Mouse (Mus musculus) lung, adult 2 months (tissue): ENCODE measurements around the gene Usp11. TPM values are rescaled to one million over a fixed set of nuclear protein-coding genes. Genes with fewer than 3 reads are reported as not detected.
A peak's percentile ranks its signal among the peaks of the same experiment; 100 is the strongest.
"Not testable (repeated sequence)": the region's sequence is repeated elsewhere in the genome, so short reads cannot be mapped to it uniquely, and the experiment has no call there.

ENCODE experiments used
- DNase-seq: peaks from one replicate; pipeline ENCODE4 v3.0.0; 2022
- H3K4me1 ChIP-seq: fragments of 200-500 bp; 2 replicates; pipeline ENCODE4 v1.6.1; 2011; ENCODE audit warnings: low read length; ENCODE audit not compliant: control insufficient read depth, insufficient read depth
- H3K4me3 ChIP-seq: fragments of 200-500 bp; replicated peaks from 2 replicates; pipeline ENCODE3; 2011; ENCODE audit warnings: low read depth, mild to moderate bottlenecking, control low read depth, low read length; ENCODE audit errors: extremely low read depth
- CTCF ChIP-seq: fragments of 200-500 bp; IDR thresholded peaks from 2 replicates; pipeline ENCODE4 v1.5.1; 2011; ENCODE audit warnings: mild to moderate bottlenecking, low read length, control low read depth; ENCODE audit not compliant: insufficient read depth
- POLR2A ChIP-seq: fragments of 200-500 bp; IDR thresholded peaks from 2 replicates; pipeline ENCODE4 v1.6.1; 2011; ENCODE audit warnings: low read depth, mild to moderate bottlenecking, control low read depth, low read length, borderline replicate concordance; ENCODE audit errors: extremely low read depth
- WGBS: fragments of 180-500 bp; shearing (Covaris S2); methylation state at CpG from one replicate; pipeline ENCODE4 v1.1.7; 2018; 5-methylcytosine and 5-hydroxymethylcytosine counted together
- polyA plus RNA-seq: library from polyadenylated mRNA; depleted of rRNA; stranded (reverse); fragments of >200 nt; gene quantifications from 2 replicates; pipeline ENCODE4 v1.2.3, GENCODE M21; 2012

Gene Usp11
- polyA plus RNA-seq, 1 experiment, result 13.8 TPM

- Histone ChIP-seq H3K4me3 (peak overlapping the region; percentile 88), H3K4me1 (peaks cover 8% of the 10 kb centered on the region; the same call in 1 of the 2 replicates)
- DNase-seq, result peak; percentile 77
- 18% methylated on average over 33 of the region's 33 CpGs for WGBS
- TF ChIP-seq CTCF (no peak), POLR2A (peak; percentile 68; the same call in 1 of the 2 replicates)
Measured at GRCm38 (mm10) chrX:20688068-20688547, 15.6 kb upstream of the Usp11 start.

GRCm38 (mm10) chrX:20688615-20689014 is 15.1 kb upstream of the Usp11 start:
- TF ChIP-seq POLR2A, result no peak
- TF ChIP-seq CTCF, result no peak
- 37% methylated on average over 32 of the region's 35 CpGs for WGBS
- peak overlapping the region; percentile 88 for H3K4me3 ChIP-seq
- peaks cover 8% of the 10 kb centered on the region; the same call in 1 of the 2 replicates for H3K4me1 ChIP-seq
- DNase-seq, result peak; percentile 48

GRCm38 (mm10) chrX:20691566-20691965 is 12.1 kb upstream of the Usp11 start:
- no peak for DNase-seq
- WGBS, result 49% methylated on average over 3 of the region's 3 CpGs
- peaks cover 8% of the 10 kb centered on the region; the same call in 1 of the 2 replicates for H3K4me1 ChIP-seq
- H3K4me3 ChIP-seq, result no peak overlapping the region
- TF ChIP-seq POLR2A (no peak), CTCF (no peak)

GRCm38 (mm10) chrX:20692616-20693015 is 11.1 kb upstream of the Usp11 start:
- H3K4me1 ChIP-seq, result peaks cover 8% of the 10 kb centered on the region; the same call in 1 of the 2 replicates
- WGBS, result 68% methylated on average over 1 of the region's 1 CpGs
- no peak for TF ChIP-seq POLR2A
- no peak for TF ChIP-seq CTCF
- DNase-seq, result no peak
- H3K4me3 ChIP-seq, result no peak overlapping the region

GRCm38 (mm10) chrX:20695842-20696241 is 7.9 kb upstream of the Usp11 start:
- TF ChIP-seq CTCF (no peak), POLR2A (no peak)
- Histone ChIP-seq H3K4me3 (no peak overlapping the region), H3K4me1 (no peaks in the 10 kb centered on the region)
- no peak for DNase-seq
- WGBS, result 82% methylated on average over 4 of the region's 4 CpGs

GRCm38 (mm10) chrX:20704295-20705082 is 783 bp downstream of the Usp11 start:
- Histone ChIP-seq H3K4me3 (peak overlapping the region; percentile 93), H3K4me1 (0 out of 2 replicates have a peak, but pooled peaks cover 2% of the 10 kb centered on the region)
- TF ChIP-seq CTCF (no peak), POLR2A (peak; percentile 59; the same call in 1 of the 2 replicates)
- 23% methylated on average over 32 of the region's 32 CpGs for WGBS
- DNase-seq, result peak; percentile 69

DNA sequence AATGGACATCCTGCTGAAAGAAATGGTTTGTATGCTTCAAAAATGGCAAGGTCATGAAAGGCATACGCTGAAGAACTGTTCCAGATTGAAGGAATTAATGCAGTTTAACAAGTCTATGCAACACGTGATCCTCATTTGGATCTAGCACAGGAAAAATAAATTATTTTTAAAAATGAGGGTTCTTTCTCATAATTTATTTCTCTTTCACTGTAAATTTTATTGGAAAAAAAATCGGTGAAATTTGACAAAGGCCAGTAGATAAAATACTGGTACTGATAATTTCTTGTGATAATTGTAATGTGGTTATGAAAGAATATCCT is 1.3 kb downstream of the Usp11 start:
- Histone ChIP-seq H3K4me1 (0 out of 2 replicates have a peak, but pooled peaks cover 2% of the 10 kb centered on the region), H3K4me3 (peak overlapping the region; percentile 23)
- no peak for DNase-seq
- 23% methylated on average over 3 of the region's 3 CpGs for WGBS
- TF ChIP-seq POLR2A (no peak), CTCF (no peak)

DNA sequence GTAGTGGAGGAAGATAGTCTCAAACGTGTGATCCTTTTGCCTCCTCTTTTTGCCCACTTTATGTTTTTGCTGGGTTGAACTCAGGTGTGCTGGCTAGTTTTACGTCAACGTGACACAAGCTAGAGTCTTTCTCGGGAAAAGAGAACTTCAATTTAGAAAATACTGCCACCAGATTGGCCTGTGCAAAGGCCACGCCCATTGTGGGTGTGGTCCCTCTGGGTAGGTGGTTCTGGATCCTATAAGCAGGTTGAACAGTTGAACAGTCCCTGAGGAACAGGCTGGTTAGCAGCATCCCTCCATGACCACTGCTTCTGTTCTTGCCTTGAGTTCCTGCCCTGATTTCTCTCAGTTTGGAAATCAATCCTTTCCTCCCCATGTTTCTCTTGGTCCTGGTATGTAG is 25.0 kb downstream of the Usp11 start:
- Histone ChIP-seq H3K4me1 (no peaks in the 10 kb centered on the region), H3K4me3 (no peak overlapping the region)
- WGBS, result 62% methylated on average over 5 of the region's 5 CpGs
- no peak for DNase-seq
- TF ChIP-seq POLR2A (no peak), CTCF (no peak)

- H3K4me3 ChIP-seq, H3K4me1 ChIP-seq, DNase-seq: not testable (repeated sequence)
- whole genome bisulfite sequencing, result 55% methylated on average over 10 of the region's 10 CpGs
Measured at GRCm38 (mm10) chrX:20730048-20730447, 26.3 kb downstream of the Usp11 start.

DNA sequence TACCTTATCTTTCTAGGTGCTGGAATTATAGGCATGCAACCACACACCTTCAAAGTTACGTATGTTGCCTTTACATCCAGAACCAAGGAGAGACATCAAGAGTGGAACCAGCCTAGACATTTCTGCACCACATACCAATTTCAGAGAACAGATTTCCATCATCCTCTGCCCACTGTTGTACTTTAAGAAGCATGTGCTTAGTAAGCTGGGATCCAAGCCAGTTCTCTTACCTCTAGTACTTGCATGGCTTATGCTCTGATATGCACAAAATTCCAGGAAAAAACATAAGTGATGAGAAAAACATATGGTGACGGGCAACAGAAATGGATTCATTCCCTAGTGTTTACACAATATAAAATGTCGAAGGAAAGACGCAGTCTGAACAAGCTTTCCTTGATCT is 32.8 kb downstream of the Usp11 start:
- WGBS, result 79% methylated on average over 4 of the region's 4 CpGs
- H3K4me1 ChIP-seq, result no peaks in the 10 kb centered on the region
- TF ChIP-seq POLR2A (no peak), CTCF (no peak)
- no peak for DNase-seq
- H3K4me3 ChIP-seq, result no peak overlapping the region

- DNase-seq, result no peak
- H3K4me3 ChIP-seq, result no peak overlapping the region
- H3K4me1 ChIP-seq, result no peaks in the 10 kb centered on the region
- 87% methylated on average over 2 of the region's 2 CpGs for WGBS
- TF ChIP-seq CTCF (no peak), POLR2A (no peak)
Measured at GRCm38 (mm10) chrX:20748829-20749228, 45.1 kb downstream of the Usp11 start.
